10 mouse cellular contexts compared by ENCODE assay signal in genomic region chr7:112390937-112391605, GRCm38 (mm10). TPM values are rescaled to one million over a fixed set of nuclear protein-coding genes. Genes with fewer than 3 reads are reported as not detected.
DNase-seq lines count a peak whose midpoint lies in the region; ATAC-seq lines count a peak whose summit lies in the region.
"Had no signal": no experiment of that assay in that cellular context is flagged by ENCODE, and none has a peak within 500 bp of the region (broad histone marks: within the 10 kb centered on the region; RNA-seq: fewer than 3 reads in every experiment).

No protein-coding gene starts in this region.

- H3K36me3 ChIP-seq in limb, embryonic 13.5 days: no peaks in the 10 kb centered on the region

- peak; percentile 23 for DNase-seq in embryo, embryonic 10 days (ENCODE audit: low spot score)
- no peak for DNase-seq in embryo, embryonic 9.5 days (ENCODE audit: extremely low spot score)
- DNase-seq in retina, postnatal 1 day: peak; percentile 64
- no peak for DNase-seq in retina, embryonic 14.5 days (ENCODE audit: low spot score)
- DNase-seq in spleen, adult 18-20 months: no peak
- no peak for DNase-seq in frontal cortex, postnatal 36 days (ENCODE audit: low spot score in 2 of 2)
- DNase-seq in T-cell, adult 2 months (ENCODE audit: low spot score): no peak

- peak overlapping the region; percentile 49 for H3K4me2 ChIP-seq in limb, embryonic 13.5 days (replicated peaks)

- 14% methylated on average over 6 of the region's 6 CpGs for WGBS in limb, embryonic 13.5 days

- no peaks in the 10 kb centered on the region for H3K27me3 ChIP-seq in limb, embryonic 13.5 days

- H3K4me3 ChIP-seq in limb, embryonic 13.5 days: no peak overlapping the region

- H3K4me1 ChIP-seq in limb, embryonic 13.5 days: peaks cover 49% of the 10 kb centered on the region

- H3K9me3 ChIP-seq in limb, embryonic 13.5 days: no peaks in the 10 kb centered on the region

- H3K9ac ChIP-seq in limb, embryonic 13.5 days: no peak overlapping the region; the same call in 1 of the 2 replicates
- H3K9ac ChIP-seq: liver, embryonic 14.5 days had no signal

- peak; percentile 75 for ATAC-seq in limb, embryonic 13.5 days (ENCODE audit: low FRiP score, low read depth)
- ATAC-seq: inflammation-experienced regulatory T-cells, adult 6 months had no signal

- peak overlapping the region; percentile 81 for H3K27ac ChIP-seq in limb, embryonic 13.5 days
- H3K27ac ChIP-seq: liver, embryonic 14.5 days had no signal

RNA-seq across cellular contexts. Expression of gene Parva, which starts 36.2 kb away (rescaled TPM):
- 95.6 and 108 TPM in 2 replicates for polyA plus RNA-seq in limb, embryonic 13.5 days (2015; fragmentation: Nextera tagmentation; extraction: Ambion mirVana)
- polyA plus RNA-seq: inflammation-experienced regulatory T-cells, adult 6 months had no signal

Comparison
In these comparisons a context has a peak if more than half of its experiments do, and no peak if none do; other contexts are left out.
1. DNase-seq: peak in embryo, embryonic 10 days (single experiment) and retina, postnatal 1 day (single experiment); none in embryo, embryonic 9.5 days (single experiment), retina, embryonic 14.5 days (single experiment), spleen, adult 18-20 months (0 of 2), frontal cortex, postnatal 36 days (0 of 2) and T-cell, adult 2 months (single experiment).